Mouse (Mus musculus) cerebellum, adult 2 months (tissue): ENCODE data around the gene Eya3.

Experiments used
- CTCF ChIP-seq: fragments of 200-500 bp; IDR thresholded peaks from 2 replicates; pipeline ENCODE4 v1.5.1; 2011; ENCODE audit warnings: low read depth, mild to moderate bottlenecking, control low read depth, low read length, moderate library complexity, borderline replicate concordance; ENCODE audit not compliant: insufficient read depth
- POLR2A ChIP-seq: fragments of 200-500 bp; IDR thresholded peaks from 2 replicates; pipeline ENCODE4 v1.6.1; 2011; ENCODE audit warnings: low read length, control low read depth, borderline replicate concordance; ENCODE audit not compliant: insufficient read depth

DNA sequence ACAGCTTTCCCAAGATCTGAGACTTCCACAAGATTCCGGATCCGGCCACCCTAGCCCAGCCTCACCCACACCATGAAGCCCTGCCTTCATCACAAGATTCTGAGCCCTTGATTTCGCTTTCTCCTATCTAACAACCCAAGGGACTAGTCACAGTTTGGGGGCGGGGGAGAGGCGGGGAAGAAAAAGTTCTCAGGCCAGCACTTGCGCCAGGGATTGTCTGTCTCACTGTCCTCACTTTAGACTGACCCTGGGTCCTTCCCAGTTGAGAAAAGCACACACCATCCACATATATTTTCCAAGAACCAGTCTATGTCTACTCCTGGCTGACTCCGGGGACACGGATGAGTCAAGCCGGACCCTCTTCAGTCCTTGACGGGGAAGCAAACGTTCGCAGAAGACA is 92.8 kb downstream of the Eya3 start:
- TF ChIP-seq CTCF (no peak), POLR2A (no peak)
